Mouse (Mus musculus) heart, postnatal 0 days (tissue): ENCODE results near the gene Ncaph2. TPM values are rescaled to one million over a fixed set of nuclear protein-coding genes. Genes with fewer than 3 reads are reported as not detected.

Source experiments
- ATAC-seq: fragments of 200-750 bp; cut with Nextera tagmentation; 2 replicates; pipeline ENCODE4 v1.8.0; 2017; ENCODE audit warnings: low read depth, moderate number of reproducible peaks, moderate library complexity; ENCODE audit not compliant: insufficient read depth
- DNase-seq: peaks from one replicate; pipeline ENCODE4 v3.0.0-alpha.2; 2016; ENCODE audit warnings: low spot score
- H3K27ac ChIP-seq: fragments of 300-500 bp; sonication (generic); 2 replicates; pipeline ENCODE4 v1.5.1; 2014; ENCODE audit warnings: low read depth, mild to moderate bottlenecking
- H3K27me3 ChIP-seq: fragments of 300-500 bp; sonication (generic); 2 replicates; pipeline ENCODE4 v1.6.1; 2014; ENCODE audit warnings: low read length, mixed read lengths; ENCODE audit not compliant: control insufficient read depth, insufficient read depth
- H3K36me3 ChIP-seq: fragments of 300-500 bp; sonication (generic); replicated peaks from 2 replicates; pipeline ENCODE4 v1.6.1; 2014; ENCODE audit warnings: low read length, mixed read lengths; ENCODE audit not compliant: control insufficient read depth, insufficient read depth
- H3K4me1 ChIP-seq: fragments of 300-500 bp; sonication (generic); 2 replicates; pipeline ENCODE4 v1.6.1; 2014; ENCODE audit warnings: antibody characterized with exemption; ENCODE audit not compliant: control insufficient read depth, insufficient read depth
- H3K4me2 ChIP-seq: fragments of 300-500 bp; sonication (generic); 2 replicates; pipeline ENCODE4 v1.6.1; 2014; ENCODE audit warnings: low read depth, mild to moderate bottlenecking, low read length, moderate library complexity
- H3K4me3 ChIP-seq: fragments of 300-500 bp; sonication (generic); 2 replicates; pipeline ENCODE4 v1.5.1; 2014; ENCODE audit warnings: low read depth, low read length
- H3K9ac ChIP-seq: fragments of 300-500 bp; sonication (generic); replicated peaks from 2 replicates; pipeline ENCODE4 v1.6.1; 2014; ENCODE audit warnings: low read depth, low read length, mixed read lengths
- H3K9me3 ChIP-seq: fragments of 300-500 bp; sonication (generic); replicated peaks from 2 replicates; pipeline ENCODE4 v1.6.1; 2016; ENCODE audit warnings: low read length; ENCODE audit not compliant: control insufficient read depth
- CTCF ChIP-seq: IDR thresholded peaks from 2 replicates; pipeline ENCODE4 v1.5.1; 2016; ENCODE audit warnings: antibody characterized with exemption, control low read depth, low read depth
- EP300 ChIP-seq: IDR thresholded peaks from 2 replicates; pipeline ENCODE4 v1.6.1; 2016; ENCODE audit warnings: antibody characterized with exemption, low read depth
- WGBS: fragments of 180-500 bp; shearing (Covaris S2); extraction: QIAGEN DNeasy Blood & Tissue Kit; methylation state at CpG from one replicate; pipeline ENCODE4 v1.1.7; 2014; 5-methylcytosine and 5-hydroxymethylcytosine counted together
- polyA plus RNA-seq: library from polyadenylated mRNA; unstranded; fragments of >200 nt; fragmentation: Nextera tagmentation; extraction: Ambion mirVana; gene quantifications from 2 replicates; pipeline ENCODE4 v1.2.1, GENCODE M21; 2015
- total RNA-seq: library from RNA; depleted of rRNA; stranded (reverse); fragments of >200 nt; gene quantifications from 2 replicates; pipeline ENCODE4 v1.2.3, GENCODE M21; 2014; ENCODE audit warnings: low replicate concordance

Ncaph2 gene
- total and polyA plus RNA-seq, 2 experiments from 2014 or later: 64.3 to 136 TPM

DNA sequence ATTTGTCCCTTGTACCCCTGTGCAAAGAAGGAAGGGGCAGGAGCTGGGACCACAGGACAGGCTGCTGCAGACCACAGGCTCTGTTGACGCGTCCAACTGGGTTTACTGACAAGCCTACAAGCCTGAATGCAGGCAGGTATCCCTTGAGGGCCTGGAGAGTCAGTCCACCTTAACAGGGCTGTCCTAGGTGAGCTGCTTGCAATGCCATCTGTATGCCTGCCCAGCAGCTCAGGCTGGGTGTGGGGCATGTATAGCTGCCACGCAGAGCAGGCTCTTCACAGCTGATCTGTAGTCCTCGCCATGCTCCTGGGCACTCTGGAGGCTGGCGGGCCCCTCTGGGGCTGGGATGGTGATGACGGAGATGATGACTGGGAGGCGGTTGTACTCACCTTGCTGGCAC, 29.1 kb downstream of the Ncaph2 start, which contains the start of gene Klhdc7b:
TSS of gene Klhdc7b (plus strand) at position 301 of the 400 bp plus-strand sequence.
- Histone ChIP-seq H3K9me3 (no peaks in the 10 kb centered on the region), H3K4me1 (no peaks in the 10 kb centered on the region), H3K4me3 (no peak within 1 kb of the TSS), H3K4me2 (no peak within 1 kb of the TSS), H3K9ac (no peak within 1 kb of the TSS), H3K36me3 (no peaks in the 10 kb centered on the region), H3K27ac (no peak within 1 kb of the TSS), H3K27me3 (peaks cover 5% of the 10 kb centered on the region)
- WGBS: 75% methylated on average over 7 of the region's 7 CpGs
- TF ChIP-seq CTCF: no peak
- no peak for TF ChIP-seq EP300
- DNase-seq (no peak), ATAC-seq (no peak)

DNA sequence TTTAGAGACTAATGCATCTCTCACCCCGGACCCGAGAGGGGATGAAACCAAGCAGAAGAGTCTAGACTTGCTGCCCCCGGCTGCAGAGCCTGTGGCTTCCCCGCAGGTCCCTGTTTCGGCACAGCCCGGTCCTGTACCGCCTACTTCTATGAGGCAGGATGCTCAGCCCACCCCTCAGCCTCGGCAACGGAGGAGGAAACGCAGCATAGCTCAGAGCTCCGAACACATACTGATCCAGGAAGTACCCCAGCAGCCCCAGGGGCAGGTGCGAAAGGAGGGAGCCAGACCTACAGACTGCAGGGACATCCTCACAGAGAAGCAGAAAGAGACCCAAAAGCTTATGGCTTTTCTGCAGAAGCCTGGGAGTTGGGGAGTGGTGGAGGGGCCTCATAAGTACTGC, 31.6 kb downstream of the Ncaph2 start:
- Histone ChIP-seq H3K27me3 (no peaks in the 10 kb centered on the region), H3K9ac (no peak overlapping the region), H3K4me2 (no peak overlapping the region), H3K4me1 (no peaks in the 10 kb centered on the region), H3K9me3 (no peaks in the 10 kb centered on the region), H3K36me3 (no peaks in the 10 kb centered on the region), H3K27ac (no peak overlapping the region), H3K4me3 (no peak overlapping the region)
- TF ChIP-seq CTCF (no peak), EP300 (no peak)
- DNase-seq (no peak), ATAC-seq (no peak)
- WGBS: 41% methylated on average over 12 of the region's 12 CpGs

DNA sequence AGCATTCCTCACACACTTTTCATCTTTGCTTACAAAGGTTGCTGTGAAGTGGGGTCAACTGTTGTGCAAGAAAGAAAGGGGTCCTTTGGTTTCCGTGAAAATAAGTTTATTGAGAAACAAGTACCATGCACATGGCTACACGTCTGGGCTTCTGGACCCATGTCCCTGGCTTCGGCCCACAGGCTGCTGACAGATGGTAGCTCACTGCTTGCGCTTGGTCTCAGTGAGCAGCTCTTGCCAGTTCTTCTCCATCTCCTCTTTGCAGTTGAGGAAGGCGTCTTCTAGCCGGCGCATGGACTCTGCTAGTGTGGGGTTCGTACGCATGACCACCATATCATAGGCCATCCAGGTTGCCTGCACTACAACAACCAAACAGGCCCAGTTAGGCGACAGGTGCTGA, 34.6 kb downstream of the Ncaph2 start:
- Histone ChIP-seq H3K9ac (no peak overlapping the region), H3K4me1 (no peaks in the 10 kb centered on the region), H3K9me3 (no peaks in the 10 kb centered on the region), H3K36me3 (no peaks in the 10 kb centered on the region), H3K4me2 (no peak overlapping the region), H3K27ac (no peak overlapping the region), H3K27me3 (no peaks in the 10 kb centered on the region), H3K4me3 (no peak overlapping the region)
- 89% methylated on average over 10 of the region's 10 CpGs for WGBS
- ATAC-seq: no peak
- no peak for TF ChIP-seq EP300
- no peak for TF ChIP-seq CTCF
- no peak for DNase-seq

GRCm38 (mm10) chr15:89396883-89397282, 41.4 kb downstream of the Ncaph2 start:
- no peaks in the 10 kb centered on the region for H3K27me3 ChIP-seq
- TF ChIP-seq EP300 (no peak), CTCF (no peak)
- H3K9ac ChIP-seq: no peak overlapping the region
- DNase-seq (no peak), ATAC-seq (no peak)
- no peaks in the 10 kb centered on the region for H3K9me3 ChIP-seq
- 81% methylated on average over 4 of the region's 4 CpGs for WGBS
- no peak overlapping the region for H3K4me2 ChIP-seq
- no peaks in the 10 kb centered on the region for H3K4me1 ChIP-seq
- H3K36me3 ChIP-seq: no peaks in the 10 kb centered on the region
- H3K4me3 ChIP-seq: no peak overlapping the region
- no peak overlapping the region for H3K27ac ChIP-seq

- no peak for TF ChIP-seq EP300
- no peak for TF ChIP-seq CTCF
- DNase-seq (no peak), ATAC-seq (no peak)
These were observed 42.6 kb downstream of the Ncaph2 start for GRCm38 (mm10) chr15:89398146-89398545.

DNA sequence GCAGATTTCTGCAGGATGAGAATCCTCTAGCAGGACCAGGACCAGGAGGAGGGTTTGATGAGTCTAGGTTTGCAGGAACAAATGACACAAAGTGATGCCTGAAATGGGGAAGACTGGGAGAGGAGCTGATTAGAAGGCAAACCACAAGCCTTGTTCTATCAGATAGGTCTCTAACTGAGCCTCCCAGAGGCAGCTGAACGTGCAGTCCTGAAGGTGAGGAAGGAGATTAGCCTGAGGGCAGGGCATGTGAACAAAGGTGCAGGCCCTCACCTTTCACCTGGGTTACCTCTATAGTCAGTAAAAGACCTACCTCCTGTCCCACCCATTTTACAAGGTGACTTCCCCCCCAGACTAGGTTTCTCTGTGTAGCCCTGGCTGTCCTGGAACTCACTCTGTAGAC, 44.2 kb downstream of the Ncaph2 start:
- H3K27me3 ChIP-seq: no peaks in the 10 kb centered on the region
- H3K4me2 ChIP-seq: no peak overlapping the region
- no peak overlapping the region for H3K9ac ChIP-seq
- no peak overlapping the region for H3K27ac ChIP-seq
- TF ChIP-seq CTCF: no peak
- no peaks in the 10 kb centered on the region for H3K36me3 ChIP-seq
- 0 out of 2 replicates have a peak, but pooled peaks cover 3% of the 10 kb centered on the region for H3K9me3 ChIP-seq
- ATAC-seq (no peak), DNase-seq (no peak)
- no peak overlapping the region for H3K4me3 ChIP-seq
- 80% methylated on average over 1 of the region's 1 CpGs for WGBS
- no peaks in the 10 kb centered on the region for H3K4me1 ChIP-seq

More at GRCm38 (mm10) chr15:89398146-89398545, 42.6 kb downstream of the Ncaph2 start:
- 76% methylated on average over 2 of the region's 2 CpGs for WGBS
- no peak overlapping the region for H3K4me2 ChIP-seq
- no peaks in the 10 kb centered on the region for H3K36me3 ChIP-seq
- no peak overlapping the region for H3K9ac ChIP-seq
- no peaks in the 10 kb centered on the region for H3K9me3 ChIP-seq
- H3K4me1 ChIP-seq: no peaks in the 10 kb centered on the region
- H3K27me3 ChIP-seq: no peaks in the 10 kb centered on the region
- no peak overlapping the region for H3K27ac ChIP-seq
- H3K4me3 ChIP-seq: no peak overlapping the region
